ENCODE assay signal across 16 mouse cellular contexts in the genomic region with DNA sequence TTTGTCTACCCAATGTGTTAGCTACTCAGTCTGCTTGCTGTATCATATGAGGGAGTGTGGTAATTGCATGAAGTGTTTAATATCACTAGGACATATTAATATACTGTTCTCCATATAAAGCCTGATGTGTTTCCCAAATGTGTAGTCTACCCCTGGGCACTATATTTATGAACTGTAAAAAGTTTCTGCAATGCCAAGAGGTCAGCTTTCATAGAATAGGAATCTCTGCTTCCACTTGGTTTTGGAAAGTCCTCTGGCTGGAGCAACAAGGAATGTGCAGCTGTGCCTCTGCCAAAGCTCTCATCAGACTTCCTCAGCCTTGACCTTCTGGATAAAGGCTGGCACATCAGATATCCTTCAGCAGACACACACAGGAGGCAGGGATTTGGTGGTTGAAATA.
DNase-seq lines count a peak whose midpoint lies in the region; ATAC-seq and TF ChIP-seq lines count a peak whose summit lies in the region.
"Had no signal": no experiment of that assay in that cellular context is flagged by ENCODE, and none has a peak within 500 bp of the region (broad histone marks: within the 10 kb centered on the region; RNA-seq: fewer than 3 reads in every experiment).

No protein-coding gene starts in this region.

- H3K9me3 ChIP-seq in lung, postnatal 0 days (ENCODE audit: low read length): no peaks in the 10 kb centered on the region
- H3K9me3 ChIP-seq: neural tube, embryonic 15.5 days; stomach, embryonic 15.5 days had no signal

- TF ChIP-seq CTCF in lung, postnatal 0 days (IDR thresholded peaks at IDR 0.05): no peak
- no peak for TF ChIP-seq CTCF in left cerebral cortex, adult 2 months (IDR thresholded peaks at IDR 0.05)

- ATAC-seq in lung, postnatal 0 days: no peak
- ATAC-seq: activated CD4-positive, CD25-positive, alpha-beta regulatory T cell, adult 4 months; liver, postnatal 0 days had no signal

- DNase-seq in gastrocnemius, postnatal 10 days: peak; percentile 8
- no peak for DNase-seq in gastrocnemius, adult 18-20 months (ENCODE audit: low spot score)
- peak; percentile 17 for DNase-seq in lung, postnatal 0 days (ENCODE audit: low spot score)
- DNase-seq in lung, postnatal 14 days: no peak
- DNase-seq in gastrocnemius, postnatal 25 days: peak; percentile 8
- DNase-seq in left cerebral cortex, adult 2 months (ENCODE audit: extremely low spot score in 1 of 2, low spot score in 2 of 2): no peak
- no peak for DNase-seq in urinary bladder, postnatal 10 days (ENCODE audit: low spot score)
- DNase-seq: cerebellum, adult 9-11 months; kidney, adult 11 months; kidney, postnatal 25 days; liver, postnatal 0 days; thymus, postnatal 25 days had no signal

- no peak overlapping the region for H3K4me2 ChIP-seq in lung, postnatal 0 days (replicated peaks; ENCODE audit: low read depth, low read length)
- H3K4me2 ChIP-seq: midbrain, embryonic 11.5 days; neural tube, embryonic 15.5 days; stomach, embryonic 15.5 days had no signal

- no peak overlapping the region for H3K9ac ChIP-seq in lung, postnatal 0 days (replicated peaks; ENCODE audit: low read depth)
- H3K9ac ChIP-seq: liver, postnatal 0 days; neural tube, embryonic 15.5 days; stomach, embryonic 15.5 days had no signal

- H3K4me3 ChIP-seq in lung, postnatal 0 days (ENCODE audit: low read depth, low read length): no peak overlapping the region
- no peak overlapping the region for H3K4me3 ChIP-seq in left cerebral cortex, adult 2 months
- H3K4me3 ChIP-seq: neural tube, embryonic 15.5 days; stomach, embryonic 15.5 days had no signal

- TF ChIP-seq EP300 in lung, postnatal 0 days (IDR thresholded peaks at IDR 0.05): no peak

- H3K27ac ChIP-seq in lung, postnatal 0 days (ENCODE audit: low read length): no peak overlapping the region
- H3K27ac ChIP-seq in left cerebral cortex, adult 2 months: no peak overlapping the region
- H3K27ac ChIP-seq: neural tube, embryonic 15.5 days; stomach, embryonic 15.5 days had no signal

- no peaks in the 10 kb centered on the region for H3K27me3 ChIP-seq in lung, postnatal 0 days (replicated peaks; ENCODE audit: insufficient read depth, low read length)
- H3K27me3 ChIP-seq: neural tube, embryonic 15.5 days; stomach, embryonic 15.5 days had no signal

- intact Hi-C loops in left cerebral cortex, adult 2 months (cut with DNase I): no loop called here

- no peaks in the 10 kb centered on the region for H3K36me3 ChIP-seq in lung, postnatal 0 days (ENCODE audit: insufficient read depth, low read length)
- H3K36me3 ChIP-seq: neural tube, embryonic 15.5 days; stomach, embryonic 15.5 days had no signal

- H3K4me1 ChIP-seq in lung, postnatal 0 days (ENCODE audit: insufficient read depth, low read depth, low read length): no peaks in the 10 kb centered on the region
- H3K4me1 ChIP-seq: stomach, embryonic 15.5 days had no signal

Comparison
In these comparisons a context has a peak if more than half of its experiments do, and no peak if none do; other contexts are left out.
1. DNase-seq: peak in gastrocnemius, postnatal 10 days (single experiment), lung, postnatal 0 days (single experiment) and gastrocnemius, postnatal 25 days (single experiment); none in gastrocnemius, adult 18-20 months (single experiment), lung, postnatal 14 days (single experiment), left cerebral cortex, adult 2 months (0 of 2) and urinary bladder, postnatal 10 days (single experiment).